Mouse (Mus musculus) gastrocnemius, postnatal 14 days (tissue): ENCODE results near the gene Krt15. TPM values are rescaled to one million over a fixed set of nuclear protein-coding genes. Genes with fewer than 3 reads are reported as not detected.

ENCODE experiments used
- DNase-seq: peaks from one replicate; pipeline ENCODE4 v3.0.0; 2021; ENCODE audit warnings: mixed read lengths
- intact Hi-C: fragments of 180-260 bp; cut with DNase I; formaldehyde crosslinking; loops from one replicate; pipeline ENCODE4 v1.15.1; 2025; ENCODE audit warnings: low total_unique reads
- long read RNA-seq, 2 experiments: library from polyadenylated mRNA; stranded (forward); transcript quantifications; one replicate each; pipeline ENCODE4 v2.0.0; 2021
- total RNA-seq, 2 experiments: library from RNA; stranded (reverse); gene quantifications; 2 replicates each; pipeline ENCODE4 v1.2.3; 2021

Krt15 gene
- not detected for total RNA-seq
- long read RNA-seq, experiment 1: 0 reads
- long read RNA-seq, experiment 2: 0 reads

DNA sequence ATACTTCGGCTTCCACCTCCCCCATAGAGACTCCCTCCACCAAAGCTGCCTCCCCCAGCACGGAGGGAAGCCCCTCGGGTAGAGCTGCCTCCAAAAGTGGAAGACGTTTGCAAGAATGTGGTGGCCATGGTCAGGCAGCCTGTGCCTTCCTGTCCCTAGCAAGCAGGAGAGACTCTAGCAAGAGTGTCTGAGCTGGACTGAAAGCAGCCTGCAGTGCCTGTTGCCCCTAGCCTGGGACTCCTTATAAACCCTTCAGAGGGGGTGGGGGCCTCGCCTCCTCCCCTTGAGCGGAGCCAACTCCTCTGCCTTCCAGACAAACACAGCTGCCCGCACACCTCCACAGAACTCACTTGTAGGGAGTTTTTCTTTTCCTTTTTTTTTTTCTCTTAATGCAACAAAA, at the start of gene Krt15:
TSS of gene Krt15 (minus strand) at position 198 of the 400 bp plus-strand sequence.
- intact Hi-C loops: no loop called here
- no peak for DNase-seq

DNA sequence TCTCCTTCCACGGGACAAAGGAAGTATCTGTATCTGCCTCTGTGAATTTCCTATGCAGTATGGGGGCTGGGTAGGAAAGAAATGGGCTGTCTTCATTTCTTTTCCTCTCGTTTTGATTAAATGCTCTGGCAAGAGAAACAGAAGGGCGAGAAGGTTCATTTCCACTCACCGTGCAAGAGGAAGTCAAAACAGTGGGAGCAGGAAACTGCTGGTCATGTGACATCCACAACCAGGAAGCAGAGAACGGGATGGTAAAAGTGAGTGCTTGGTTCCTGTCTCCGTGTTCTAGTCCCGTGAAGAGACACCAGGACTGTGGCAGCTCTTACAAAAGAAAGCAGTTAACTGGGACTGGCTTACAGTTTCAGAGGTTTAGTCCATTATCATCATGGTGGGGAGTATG, 46.0 kb upstream of the Krt15 start:
- no peak for DNase-seq
- intact Hi-C loops: no loop called here

GRCm38 (mm10) chr11:100179260-100179659, 43.5 kb upstream of the Krt15 start:
- intact Hi-C loops: loop anchor here (10.0 kb wide), 1 partner anchor 96 kb away; no protein-coding TSS in a partner anchor
- DNase-seq: no peak

GRCm38 (mm10) chr11:100178307-100178706, 42.6 kb upstream of the Krt15 start:
- DNase-seq: no peak
- intact Hi-C loops: loop anchor here (10.0 kb wide), 1 partner anchor 96 kb away; no protein-coding TSS in a partner anchor

GRCm38 (mm10) chr11:100176791-100177190, 41.1 kb upstream of the Krt15 start:
- DNase-seq: no peak
- intact Hi-C loops: loop anchor here (10.0 kb wide), 1 partner anchor 98 kb away; no protein-coding TSS in a partner anchor

GRCm38 (mm10) chr11:100168765-100169762, 33.3 kb upstream of the Krt15 start:
- DNase-seq: peak; percentile 67
- intact Hi-C loops: no loop called here

DNA sequence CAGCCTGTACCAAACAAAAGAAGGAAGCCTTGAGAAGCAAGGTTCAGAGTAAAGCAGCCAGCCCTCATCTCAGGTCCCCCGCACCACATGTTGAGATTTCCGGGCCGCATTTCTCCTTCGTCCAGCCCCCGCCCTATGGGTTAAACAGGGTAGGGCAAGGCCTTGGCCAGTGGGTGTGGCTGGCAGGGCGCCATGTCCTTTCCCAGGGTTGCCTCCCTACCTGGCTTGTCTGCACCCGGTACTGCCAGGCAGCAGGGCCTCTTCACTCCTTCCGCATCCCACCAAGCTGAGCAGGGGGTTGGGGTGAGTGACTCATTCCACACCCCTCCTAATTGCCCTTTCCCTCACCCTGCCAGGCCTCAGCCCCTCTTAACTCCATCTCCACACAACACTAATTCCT, 32.3 kb upstream of the Krt15 start:
- DNase-seq: no peak
- intact Hi-C loops: no loop called here

DNA sequence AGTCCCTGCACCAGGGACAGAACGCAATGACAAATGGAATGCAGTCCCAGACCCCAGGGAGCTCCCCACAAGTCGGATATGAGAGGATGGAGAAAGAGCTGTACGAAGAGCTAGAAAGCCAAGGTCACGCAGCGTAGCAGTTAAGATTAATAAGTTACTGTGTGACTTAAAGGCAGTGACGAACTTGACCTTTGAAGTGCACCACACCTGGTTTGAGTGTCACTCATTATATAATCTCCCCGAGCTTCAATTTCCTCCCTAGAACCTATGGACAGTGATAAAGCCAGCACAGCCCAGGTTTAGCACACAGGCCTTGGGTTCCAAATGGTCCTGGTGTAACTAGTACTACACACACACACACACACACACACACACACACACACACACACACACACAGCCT, 28.7 kb upstream of the Krt15 start:
- no peak for DNase-seq
- intact Hi-C loops: no loop called here

GRCm38 (mm10) chr11:100157908-100158477, 22.3 kb upstream of the Krt15 start:
- intact Hi-C loops: no loop called here

GRCm38 (mm10) chr11:100157331-100157730, 21.6 kb upstream of the Krt15 start:
- intact Hi-C loops: no loop called here

More at GRCm38 (mm10) chr11:100157908-100158477, 22.3 kb upstream of the Krt15 start:
- no peak for DNase-seq

DNA sequence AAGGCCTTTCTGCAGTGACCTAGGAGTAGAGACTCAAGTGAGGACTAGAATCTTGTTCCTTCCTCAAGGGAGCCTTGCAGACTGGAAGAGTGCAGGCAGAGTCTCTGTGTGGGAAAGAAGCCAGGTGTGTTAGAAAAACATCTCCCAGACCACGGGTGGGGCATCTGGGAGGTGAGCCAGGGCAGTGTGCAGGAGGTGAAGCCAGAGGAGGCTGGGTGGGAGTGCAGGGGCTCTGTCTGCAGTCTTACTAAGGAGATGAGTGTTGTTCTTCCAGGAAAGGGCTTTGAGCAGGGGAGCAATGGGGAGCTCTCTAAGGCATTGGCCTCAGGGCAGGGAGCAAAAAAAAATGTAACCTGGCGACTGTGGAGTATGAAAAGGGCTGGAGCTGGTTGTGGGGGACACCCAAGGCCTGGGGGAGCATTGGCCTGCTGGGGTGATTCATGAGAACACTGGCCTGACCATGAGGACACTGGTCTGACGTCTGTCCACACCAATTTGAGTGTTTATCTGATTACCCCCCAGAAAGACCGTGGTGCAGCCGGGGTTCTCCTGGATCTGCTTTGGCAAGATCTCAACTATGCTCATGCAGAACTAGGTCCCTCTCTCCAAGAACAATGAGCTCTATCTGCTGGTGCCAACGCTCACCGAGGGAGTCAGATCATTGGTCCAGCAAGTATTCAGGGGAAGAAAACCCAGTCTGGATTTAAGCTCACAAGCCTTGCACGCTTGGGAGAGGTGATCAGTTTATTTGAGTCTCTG, 19.9 kb upstream of the Krt15 start:
- intact Hi-C loops: no loop called here
- no peak for DNase-seq

More at GRCm38 (mm10) chr11:100157331-100157730, 21.6 kb upstream of the Krt15 start:
- no peak for DNase-seq

- intact Hi-C loops: no loop called here
- no peak for DNase-seq
These were observed 13.0 kb upstream of the Krt15 start, which contains the start of gene Krt19 for GRCm38 (mm10) chr11:100148615-100149330. Krt19 (minus strand) TSS chr11:100148665.

DNA sequence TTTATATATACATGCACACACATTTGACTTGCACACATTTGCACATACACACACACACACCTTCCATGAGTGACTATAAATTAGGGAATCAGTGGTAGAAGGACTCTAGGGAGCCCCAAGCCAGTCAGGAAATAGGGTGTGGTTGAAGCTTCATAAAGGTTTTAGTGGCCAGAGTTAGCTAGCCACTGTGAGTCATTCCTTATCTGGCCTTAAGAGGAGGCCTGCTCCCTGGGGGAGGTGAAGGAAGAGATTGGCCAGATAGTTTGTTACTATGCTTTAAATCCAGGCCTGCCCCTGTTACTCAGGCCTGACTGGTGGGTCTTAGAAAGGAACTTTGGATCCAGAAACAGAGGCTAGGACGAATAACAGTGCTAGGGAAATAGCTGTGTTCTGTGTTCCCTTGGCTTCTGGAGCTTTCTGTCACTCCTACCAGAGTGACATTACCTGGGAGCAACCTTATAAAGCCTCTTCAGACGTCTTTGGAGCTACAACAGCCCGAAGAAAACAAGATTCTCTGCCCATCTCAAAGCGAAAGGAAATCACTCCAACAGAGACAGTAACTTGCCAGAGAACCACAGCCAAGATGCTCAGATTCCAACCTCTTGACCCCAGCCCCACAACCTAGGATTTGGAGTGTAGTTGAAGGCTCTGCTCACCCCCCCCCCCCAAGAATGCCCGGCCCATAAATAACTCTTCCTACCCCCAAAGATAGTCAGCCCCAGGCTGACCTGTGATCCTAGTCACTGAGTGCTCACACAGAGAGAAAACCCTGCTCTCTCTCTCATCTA, 12.0 kb upstream of the Krt15 start:
- no peak for DNase-seq
- intact Hi-C loops: no loop called here

GRCm38 (mm10) chr11:100145858-100146560, 10.3 kb upstream of the Krt15 start:
- no peak for DNase-seq
- intact Hi-C loops: no loop called here

DNA sequence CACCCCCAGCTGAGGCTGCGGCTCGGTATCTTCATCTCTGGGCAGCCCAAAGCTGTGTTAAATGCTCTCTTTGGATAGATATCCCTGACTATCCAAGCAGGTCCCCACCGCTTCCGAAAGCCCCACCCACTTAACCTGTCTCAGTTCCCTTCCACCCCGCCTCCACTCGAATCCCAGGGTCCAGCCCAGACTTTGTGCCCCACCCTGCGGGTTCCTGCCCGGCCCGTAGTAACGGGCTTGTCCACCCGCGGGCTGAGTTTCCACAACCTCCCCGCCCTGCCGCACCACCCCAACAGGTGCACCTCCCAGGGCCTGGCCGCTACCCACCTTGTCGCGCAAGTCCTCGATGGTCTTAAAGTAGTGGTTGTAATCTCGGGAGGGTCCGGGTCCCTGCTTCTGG, 9.4 kb upstream of the Krt15 start:
- intact Hi-C loops: no loop called here
- no peak for DNase-seq

GRCm38 (mm10) chr11:100140966-100141365, 5.2 kb upstream of the Krt15 start:
- intact Hi-C loops: no loop called here
- peak; percentile 25 for DNase-seq

DNA sequence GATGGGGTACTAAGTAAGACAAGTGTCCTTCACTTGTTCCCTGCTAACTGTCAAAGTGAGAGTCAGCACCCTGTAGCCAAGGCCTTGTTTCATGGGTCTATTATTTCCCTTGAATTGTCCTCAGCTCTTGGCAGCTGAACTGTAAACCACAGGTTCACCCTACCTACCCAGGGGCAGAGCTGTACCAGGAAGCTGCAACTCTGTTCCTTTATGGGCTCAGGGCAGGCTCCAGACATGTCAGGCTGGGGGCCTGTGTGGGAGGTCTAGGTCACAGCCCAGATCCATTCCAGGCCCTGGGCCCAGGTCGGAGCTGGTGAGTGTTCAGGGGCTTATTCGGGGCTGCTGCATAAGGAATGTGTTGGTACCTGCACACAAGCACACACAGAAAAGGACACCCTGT, 3.7 kb upstream of the Krt15 start:
- intact Hi-C loops: no loop called here
- no peak for DNase-seq

- intact Hi-C loops: no loop called here
- DNase-seq: no peak
These were observed 3.1 kb upstream of the Krt15 start for GRCm38 (mm10) chr11:100138809-100139208.
